Mouse (Mus musculus) midbrain, postnatal 0 days (tissue): ENCODE results near the gene Clrn3. TPM values are rescaled to one million over a fixed set of nuclear protein-coding genes. Genes with fewer than 3 reads are reported as not detected.

Experiments
- ATAC-seq: fragments of 200-750 bp; cut with Nextera tagmentation; 2 replicates; pipeline ENCODE4 v1.8.0; 2017; ENCODE audit warnings: moderate number of reproducible peaks, mild to moderate bottlenecking, moderate TSS enrichment, moderate library complexity; ENCODE audit not compliant: low FRiP score
- DNase-seq: peaks from one replicate; pipeline ENCODE4 v3.0.0-alpha.2; 2015; ENCODE audit warnings: low spot score
- H3K27ac ChIP-seq: fragments of 300-500 bp; sonication (generic); 2 replicates; pipeline ENCODE4 v1.5.1; 2014; ENCODE audit warnings: low read depth, mild to moderate bottlenecking, low read length, mixed read lengths
- H3K27me3 ChIP-seq: fragments of 300-500 bp; sonication (generic); 2 replicates; pipeline ENCODE4 v1.6.1; 2014; ENCODE audit warnings: low read length, control low read depth, mixed read lengths; ENCODE audit not compliant: insufficient read depth
- H3K36me3 ChIP-seq: fragments of 300-500 bp; sonication (generic); 2 replicates; pipeline ENCODE4 v1.6.1; 2014; ENCODE audit warnings: low read length, control low read depth, mixed read lengths; ENCODE audit not compliant: insufficient read depth
- H3K4me1 ChIP-seq: fragments of 300-500 bp; sonication (generic); 2 replicates; pipeline ENCODE4 v1.6.1; 2014; ENCODE audit warnings: mild to moderate bottlenecking, control low read depth, antibody characterized with exemption, low read length, mixed read lengths; ENCODE audit not compliant: insufficient read depth
- H3K4me2 ChIP-seq: fragments of 300-500 bp; sonication (generic); 2 replicates; pipeline ENCODE4 v1.6.1; 2014; ENCODE audit warnings: low read depth, mild to moderate bottlenecking, low read length, mixed read lengths; ENCODE audit not compliant: poor library complexity, severe bottlenecking
- H3K4me3 ChIP-seq: fragments of 300-500 bp; sonication (generic); 2 replicates; pipeline ENCODE4 v1.5.1; 2014; ENCODE audit warnings: low read depth, mild to moderate bottlenecking, low read length, moderate library complexity
- H3K9ac ChIP-seq: fragments of 300-500 bp; sonication (generic); replicated peaks from 2 replicates; pipeline ENCODE4 v1.6.1; 2014; ENCODE audit warnings: mild to moderate bottlenecking, low read length, moderate library complexity, mixed read lengths; ENCODE audit not compliant: poor library complexity, severe bottlenecking
- H3K9me3 ChIP-seq: fragments of 300-500 bp; sonication (generic); 2 replicates; pipeline ENCODE4 v1.6.1; 2016; ENCODE audit warnings: low read length, control low read depth
- CTCF ChIP-seq: IDR thresholded peaks from 2 replicates; pipeline ENCODE4 v1.5.1; 2016; ENCODE audit warnings: antibody characterized with exemption, mild to moderate bottlenecking
- whole genome bisulfite sequencing: fragments of 180-500 bp; shearing (Covaris S2); extraction: QIAGEN DNeasy Blood & Tissue Kit; methylation state at CpG from one replicate; pipeline ENCODE4 v1.1.7; 2014; 5-methylcytosine and 5-hydroxymethylcytosine counted together
- polyA plus RNA-seq: library from polyadenylated mRNA; unstranded; fragments of >200 nt; fragmentation: Nextera tagmentation; extraction: Ambion mirVana; gene quantifications from 2 replicates; pipeline ENCODE4 v1.2.1, GENCODE M21; 2015
- total RNA-seq: library from RNA; depleted of rRNA; stranded (reverse); fragments of >200 nt; gene quantifications from 2 replicates; pipeline ENCODE4 v1.2.3, GENCODE M21; 2014

The Clrn3 gene
- total and polyA plus RNA-seq, 2 experiments from 2014 or later = not detected

DNA sequence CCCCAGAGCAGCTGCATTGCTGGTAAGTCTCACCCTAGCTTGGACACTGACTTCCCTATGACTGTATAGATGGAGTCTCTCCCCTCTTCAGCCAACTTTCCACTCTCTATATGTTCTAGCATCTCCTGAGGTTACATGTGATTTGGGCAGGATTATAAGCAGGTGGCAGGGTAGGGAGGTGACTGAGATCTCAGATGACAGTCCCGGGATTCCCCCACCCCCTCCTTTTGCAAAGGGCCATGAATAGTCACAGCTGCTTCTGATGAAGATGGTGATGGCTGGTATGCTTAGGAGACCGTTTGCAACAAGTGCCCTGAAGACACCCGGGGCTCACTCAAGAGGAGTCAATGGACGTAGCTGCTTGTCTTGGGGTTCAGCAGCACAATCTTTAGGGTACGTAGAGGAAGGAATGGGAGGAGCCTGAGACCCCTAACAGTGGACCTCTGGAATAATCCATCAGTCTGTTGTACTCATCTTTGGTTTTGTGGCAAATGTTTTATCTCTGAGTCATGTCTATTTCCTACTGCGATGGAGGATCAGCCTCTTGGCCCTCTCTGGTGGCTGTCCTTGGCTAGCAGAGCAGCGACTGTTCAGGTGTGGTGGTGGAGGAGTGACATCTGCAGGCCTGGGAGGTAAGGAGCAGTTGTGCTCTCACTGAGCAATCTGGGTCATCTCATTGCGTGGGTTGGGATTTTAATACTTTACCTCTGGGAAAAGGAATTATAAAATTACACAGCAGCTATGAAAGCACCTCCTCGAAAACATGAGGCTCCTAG, 38.5 kb downstream of the Clrn3 start:
- H3K4me2 ChIP-seq = no peak overlapping the region
- peak; percentile 55 for TF ChIP-seq CTCF
- no peak overlapping the region for H3K9ac ChIP-seq
- H3K4me1 ChIP-seq = 0 out of 2 replicates have a peak, but pooled peaks cover 2% of the 10 kb centered on the region
- DNase-seq (no peak), ATAC-seq (no peak)
- H3K9me3 ChIP-seq = no peaks in the 10 kb centered on the region
- no peaks in the 10 kb centered on the region for H3K27me3 ChIP-seq
- H3K27ac ChIP-seq = no peak overlapping the region
- H3K4me3 ChIP-seq = no peak overlapping the region
- no peaks in the 10 kb centered on the region for H3K36me3 ChIP-seq
- 80% methylated on average over 9 of the region's 9 CpGs for WGBS

DNA sequence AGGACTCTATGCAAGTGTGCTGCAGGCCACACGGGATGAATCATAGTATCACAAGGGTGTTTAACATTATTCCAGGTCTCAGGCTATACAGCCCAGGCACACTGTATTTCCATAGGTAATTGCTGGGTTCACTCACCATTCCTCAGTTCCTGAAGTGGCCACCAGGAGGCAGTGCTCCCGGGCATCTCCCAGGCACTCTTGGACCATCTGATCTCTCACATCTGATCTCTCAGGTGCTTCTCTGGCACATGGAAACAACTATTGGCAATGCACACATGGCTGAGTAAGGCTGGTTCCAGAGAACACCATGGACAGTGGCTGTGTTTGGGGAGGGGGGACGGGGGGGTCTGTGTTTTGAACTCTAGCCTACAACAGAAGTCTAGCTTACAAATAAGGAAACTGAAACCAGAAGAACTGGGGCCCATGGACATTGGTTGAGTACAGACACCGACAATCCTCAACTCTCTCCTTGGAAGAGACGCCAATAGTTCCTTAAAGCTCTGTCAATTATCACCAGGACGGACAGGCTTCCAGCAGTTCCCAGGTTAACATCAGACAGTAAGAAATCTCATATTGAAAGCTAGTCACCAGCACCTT, 40.1 kb downstream of the Clrn3 start:
- Histone ChIP-seq H3K4me2 (no peak overlapping the region), H3K4me1 (0 out of 2 replicates have a peak, but pooled peaks cover 2% of the 10 kb centered on the region), H3K27me3 (peaks cover 4% of the 10 kb centered on the region; the same call in 1 of the 2 replicates), H3K36me3 (no peaks in the 10 kb centered on the region), H3K4me3 (no peak overlapping the region), H3K27ac (no peak overlapping the region), H3K9ac (no peak overlapping the region), H3K9me3 (no peaks in the 10 kb centered on the region)
- WGBS = 76% methylated on average over 6 of the region's 6 CpGs
- peak; percentile 73 for TF ChIP-seq CTCF
- peak; percentile 19 for DNase-seq
- no peak for ATAC-seq

DNA sequence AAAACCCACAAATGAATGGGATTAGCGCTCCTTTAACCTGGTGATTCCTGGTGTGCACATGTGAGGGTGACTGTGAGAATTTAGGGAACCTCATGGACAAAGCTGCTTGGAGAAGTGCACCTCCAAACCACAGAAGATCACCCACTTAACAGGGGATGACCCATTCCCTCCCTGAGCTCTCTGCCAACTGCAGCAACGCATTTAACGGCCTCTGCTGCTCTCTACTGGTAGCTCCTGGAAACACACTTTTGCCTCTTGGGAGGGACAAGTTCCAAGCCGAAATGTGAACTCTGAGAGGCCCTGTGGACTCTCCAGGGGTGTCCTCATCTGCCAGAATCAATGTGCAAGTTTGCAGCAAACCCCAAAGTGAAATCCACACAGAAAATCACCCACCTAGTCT, 41.0 kb downstream of the Clrn3 start:
- WGBS = 17% methylated on average over 4 of the region's 4 CpGs

DNA sequence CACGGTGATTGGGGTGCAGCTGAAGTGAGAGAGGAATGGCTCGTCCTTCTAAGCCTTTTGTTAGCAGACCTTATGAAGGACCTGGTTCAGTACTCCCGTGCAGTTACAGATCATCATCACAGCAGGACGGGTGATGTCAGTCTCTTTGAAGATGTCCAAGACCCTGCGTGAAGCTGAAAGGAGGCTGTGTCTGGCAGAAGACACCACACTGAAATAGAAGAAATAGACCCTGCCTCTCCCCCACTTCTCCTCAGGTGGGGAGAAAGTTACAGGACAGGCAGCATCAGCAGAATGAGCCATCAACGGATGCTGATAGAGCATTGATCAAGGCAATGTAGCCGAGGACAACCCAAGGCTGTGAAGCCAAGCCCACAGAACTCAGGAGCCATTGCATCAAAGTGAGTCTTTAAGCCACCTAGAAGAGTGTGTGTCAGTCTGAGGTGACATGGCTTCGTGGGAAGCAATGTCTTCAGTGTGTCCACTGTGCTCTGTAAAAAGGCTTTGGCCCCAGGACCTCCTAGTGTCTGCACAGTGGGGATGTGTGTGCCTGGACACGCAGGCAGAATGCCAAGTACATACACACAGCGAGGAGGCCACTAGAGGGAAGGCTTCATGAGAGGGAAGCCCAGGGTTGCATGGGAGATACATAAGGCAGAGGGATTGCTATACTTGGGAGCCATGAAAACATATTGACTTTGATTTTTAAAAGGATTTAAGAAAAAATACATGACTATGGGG, 41.6 kb downstream of the Clrn3 start:
- no peak overlapping the region for H3K4me3 ChIP-seq
- ATAC-seq = 0 out of 2 replicates have a peak, but pooled peaks have one; percentile 54
- no peaks in the 10 kb centered on the region for H3K36me3 ChIP-seq
- H3K9ac ChIP-seq = no peak overlapping the region
- DNase-seq = peak; percentile 25
- H3K9me3 ChIP-seq = no peaks in the 10 kb centered on the region
- no peak overlapping the region for H3K27ac ChIP-seq
- H3K27me3 ChIP-seq = peaks cover 11% of the 10 kb centered on the region
- H3K4me2 ChIP-seq = no peak overlapping the region
- WGBS = 30% methylated on average over 10 of the region's 10 CpGs
- TF ChIP-seq CTCF = no peak
- 0 out of 2 replicates have a peak, but pooled peaks cover 2% of the 10 kb centered on the region for H3K4me1 ChIP-seq

More for the DNA sequence above, 41.0 kb downstream of the Clrn3 start:
- no peak overlapping the region for H3K4me3 ChIP-seq
- H3K4me2 ChIP-seq = no peak overlapping the region
- ATAC-seq (no peak), DNase-seq (peak; percentile 80)
- no peaks in the 10 kb centered on the region for H3K36me3 ChIP-seq
- H3K9ac ChIP-seq = no peak overlapping the region
- no peaks in the 10 kb centered on the region for H3K9me3 ChIP-seq
- no peak overlapping the region for H3K27ac ChIP-seq
- 0 out of 2 replicates have a peak, but pooled peaks cover 2% of the 10 kb centered on the region for H3K4me1 ChIP-seq
- peak; percentile 94 for TF ChIP-seq CTCF
- peaks cover 11% of the 10 kb centered on the region for H3K27me3 ChIP-seq

DNA sequence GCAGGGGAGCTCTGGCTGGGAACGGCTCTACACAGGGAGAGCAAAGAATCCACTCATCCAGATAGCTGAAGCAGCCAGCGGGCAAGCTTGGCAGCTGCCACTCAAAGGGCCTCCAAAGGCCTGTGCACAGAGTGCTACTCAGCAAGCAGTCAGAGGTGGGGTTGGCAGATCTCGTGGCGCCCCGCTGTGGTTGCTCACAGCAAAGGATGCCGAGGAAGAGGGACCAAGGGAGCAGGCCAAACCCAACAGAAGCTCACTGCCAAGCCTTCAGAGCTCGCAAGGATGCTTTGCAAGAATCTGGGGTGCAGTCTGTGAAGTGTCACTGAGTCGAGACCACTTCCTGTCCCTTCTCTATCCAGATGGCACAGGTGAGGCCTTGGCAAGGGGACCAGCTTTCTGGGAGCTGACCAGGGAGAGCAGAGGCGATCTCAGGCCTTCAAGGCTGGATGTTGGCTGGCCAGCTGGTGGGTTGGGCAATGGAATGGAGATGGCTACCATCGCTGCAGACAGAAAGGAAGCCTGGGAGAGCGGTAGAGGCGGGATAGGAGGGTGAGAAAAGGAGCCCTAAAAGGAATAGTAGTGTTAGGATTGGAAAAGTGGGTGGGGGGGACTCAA, 42.6 kb downstream of the Clrn3 start:
- no peak overlapping the region for H3K4me2 ChIP-seq
- ATAC-seq (0 out of 2 replicates have a peak, but pooled peaks have one; percentile 34), DNase-seq (peak; percentile 85)
- 0 out of 2 replicates have a peak, but pooled peaks cover 2% of the 10 kb centered on the region for H3K4me1 ChIP-seq
- H3K9ac ChIP-seq = no peak overlapping the region
- H3K4me3 ChIP-seq = no peak overlapping the region
- WGBS = 17% methylated on average over 12 of the region's 12 CpGs
- H3K36me3 ChIP-seq = no peaks in the 10 kb centered on the region
- peak; percentile 78 for TF ChIP-seq CTCF
- H3K27ac ChIP-seq = no peak overlapping the region
- peaks cover 11% of the 10 kb centered on the region for H3K27me3 ChIP-seq
- no peaks in the 10 kb centered on the region for H3K9me3 ChIP-seq
